Mouse (Mus musculus) spleen, postnatal 10 days (tissue): ENCODE results near the gene Zfp988.
"Not testable (repeated sequence)": the region's sequence is repeated elsewhere in the genome, so short reads cannot be mapped to it uniquely, and the experiment has no call there.

Experiments used
- DNase-seq, 2 experiments: peaks; one replicate each; pipeline ENCODE4 v3.0.0; 2021 to 2022; ENCODE audit warnings: low spot score in 2 of 2

Gene Zfp988

GRCm38 (mm10) chr4:147343042-147343908 is 37.8 kb downstream of the Zfp988 start:
- peak in 1 of 2 experiments; percentile 41 for DNase-seq

DNA sequence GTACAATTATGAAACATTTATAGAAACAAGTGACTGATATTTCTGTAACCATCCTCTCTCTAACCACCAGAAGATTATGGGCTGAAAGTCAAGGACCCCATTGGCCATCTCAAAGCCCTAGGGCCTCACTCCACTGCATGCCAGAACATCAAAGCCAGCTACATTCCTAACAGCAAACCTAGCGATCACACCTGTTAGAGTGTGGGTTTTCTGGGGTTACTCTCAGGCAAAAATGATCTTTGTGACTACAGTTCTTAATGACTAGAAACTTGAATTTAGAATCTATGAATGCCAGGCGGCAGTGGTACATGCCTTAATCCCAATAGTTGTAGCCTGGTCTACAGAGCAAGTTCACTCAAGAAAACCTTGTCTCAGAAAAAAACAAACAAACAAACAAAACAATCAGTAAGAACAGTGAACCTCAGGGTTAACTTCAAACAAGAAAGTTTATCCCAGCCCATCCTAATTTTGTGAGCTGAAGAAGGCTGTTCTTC is 39.6 kb downstream of the Zfp988 start:
- not testable (repeated sequence) for DNase-seq

DNA sequence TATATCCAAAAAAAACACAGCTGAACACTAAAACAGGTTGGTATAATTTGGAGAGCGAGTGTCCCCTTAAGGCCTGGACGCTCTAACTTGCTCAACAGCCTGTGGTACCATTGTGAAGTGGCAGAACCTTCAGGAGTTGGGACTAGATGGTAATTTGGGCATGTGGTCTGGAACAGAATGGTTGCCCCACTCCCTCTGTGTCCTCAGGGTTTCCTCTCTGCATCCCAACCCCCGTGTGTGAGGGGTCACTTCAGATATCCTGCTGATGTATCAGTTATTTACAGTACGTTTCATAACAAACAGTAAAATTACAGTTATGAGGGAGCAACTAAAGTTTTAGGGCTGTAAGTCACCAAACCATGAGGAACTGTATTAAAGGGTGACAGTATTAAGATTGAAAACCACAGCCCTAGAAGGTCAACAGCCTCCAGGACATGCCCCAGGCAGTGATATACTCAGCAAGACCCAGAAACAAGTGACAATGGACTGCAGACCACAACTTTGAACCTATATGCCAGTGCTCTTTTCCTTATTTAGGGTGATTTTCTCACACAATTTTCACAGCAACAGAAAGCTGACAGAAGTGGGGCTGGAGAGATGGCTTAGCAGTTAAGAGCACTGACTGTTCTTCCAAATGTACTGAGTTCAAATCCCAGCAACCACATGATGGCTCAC is 41.0 kb downstream of the Zfp988 start:
- not testable (repeated sequence) for DNase-seq

- not testable (repeated sequence) for DNase-seq
These were observed 41.8 kb downstream of the Zfp988 start for GRCm38 (mm10) chr4:147347300-147347699.

DNA sequence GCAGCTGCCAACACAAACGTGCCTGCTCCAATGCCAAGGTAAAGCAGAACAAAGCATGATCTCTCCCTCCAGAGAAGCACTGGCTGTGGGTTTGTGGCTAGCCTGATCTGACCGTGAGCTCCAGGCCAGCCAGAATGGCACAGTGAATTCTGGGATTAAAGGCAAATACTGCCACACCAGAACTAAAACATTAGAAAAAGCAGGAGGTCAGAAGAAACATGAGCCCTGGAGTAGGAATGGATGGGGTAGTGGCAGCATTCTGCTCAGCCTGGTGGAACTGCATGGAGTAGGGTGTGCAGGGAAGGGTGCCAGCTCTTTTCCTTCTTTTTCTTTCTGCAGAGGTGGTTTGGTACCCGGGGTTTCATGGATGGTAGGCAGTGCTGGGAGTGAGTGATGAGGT is 42.4 kb downstream of the Zfp988 start:
- DNase-seq: not testable (repeated sequence)

GRCm38 (mm10) chr4:147348401-147348800 is 42.9 kb downstream of the Zfp988 start:
- not testable (repeated sequence) for DNase-seq

GRCm38 (mm10) chr4:147348906-147349686 is 43.6 kb downstream of the Zfp988 start:
- peak in 1 of 2 experiments; percentile 44 for DNase-seq

GRCm38 (mm10) chr4:147349687-147350415 is 44.4 kb downstream of the Zfp988 start:
- peak in 1 of 2 experiments; percentile 22 for DNase-seq

DNA sequence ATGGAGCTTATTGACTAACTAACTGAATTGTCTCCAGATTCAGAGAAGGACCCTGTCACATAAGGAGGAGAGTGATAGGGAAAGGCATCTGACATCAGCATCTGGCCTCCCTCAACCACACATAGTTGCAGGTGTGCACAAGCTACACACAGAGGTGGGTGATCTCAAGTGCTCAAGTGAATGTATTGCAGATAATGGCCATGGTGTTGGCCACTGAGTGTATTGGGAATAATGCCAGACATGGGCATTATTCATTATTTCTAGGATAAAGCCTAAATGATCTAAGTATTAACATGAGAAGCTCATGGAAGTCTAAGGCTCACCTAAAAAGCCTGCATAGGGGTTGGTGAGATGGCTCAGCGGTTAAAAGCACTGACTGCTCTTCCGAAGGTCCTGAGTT is 45.1 kb downstream of the Zfp988 start:
- not testable (repeated sequence) for DNase-seq

GRCm38 (mm10) chr4:147351376-147351980 is 46.0 kb downstream of the Zfp988 start:
- not testable (repeated sequence) for DNase-seq

DNA sequence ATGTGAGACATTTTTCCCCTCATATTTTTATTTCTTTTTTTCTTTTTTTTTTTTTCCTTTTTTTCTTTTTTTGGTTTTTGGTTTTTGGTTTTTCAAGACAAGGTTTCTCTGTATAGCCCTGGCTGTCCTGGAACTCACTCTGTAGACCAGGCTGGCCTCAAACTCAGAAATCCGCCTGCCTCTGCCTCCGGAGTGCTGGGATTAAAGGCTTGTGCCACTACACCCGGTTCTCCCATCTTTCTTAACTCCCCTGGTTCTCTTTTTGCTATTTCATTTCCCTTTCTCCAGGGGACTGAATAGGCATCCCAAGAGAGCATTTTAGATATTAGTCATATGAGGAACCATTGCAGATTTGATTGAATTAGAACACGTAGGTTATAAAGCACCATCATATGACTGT is 48.2 kb downstream of the Zfp988 start:
- not testable (repeated sequence) for DNase-seq

- DNase-seq: not testable (repeated sequence)
These were observed 50.6 kb downstream of the Zfp988 start for GRCm38 (mm10) chr4:147356042-147356441.

DNA sequence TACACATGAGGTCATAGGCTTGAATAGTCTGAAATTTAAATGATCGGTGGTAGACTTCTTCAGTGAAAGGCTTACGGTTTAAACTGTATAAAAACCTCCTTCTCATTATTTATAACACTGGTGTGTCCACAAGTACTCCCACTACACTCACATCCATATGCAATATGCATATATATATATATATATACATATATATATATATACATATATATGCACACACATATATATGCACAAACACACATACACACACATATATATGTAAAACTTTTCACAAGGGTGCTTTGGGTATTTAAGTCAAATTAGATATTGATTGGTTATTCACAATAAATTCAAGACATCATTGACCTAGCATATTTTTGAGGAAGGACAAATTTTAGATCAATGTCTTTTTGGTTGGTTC is 51.7 kb downstream of the Zfp988 start:
- DNase-seq: not testable (repeated sequence)

- not testable (repeated sequence) for DNase-seq
These were observed 55.5 kb downstream of the Zfp988 start, which contains the start of gene Zfp978 for GRCm38 (mm10) chr4:147361003-147361402. TSS of gene Zfp978 (plus strand) at chr4:147361303.

DNA sequence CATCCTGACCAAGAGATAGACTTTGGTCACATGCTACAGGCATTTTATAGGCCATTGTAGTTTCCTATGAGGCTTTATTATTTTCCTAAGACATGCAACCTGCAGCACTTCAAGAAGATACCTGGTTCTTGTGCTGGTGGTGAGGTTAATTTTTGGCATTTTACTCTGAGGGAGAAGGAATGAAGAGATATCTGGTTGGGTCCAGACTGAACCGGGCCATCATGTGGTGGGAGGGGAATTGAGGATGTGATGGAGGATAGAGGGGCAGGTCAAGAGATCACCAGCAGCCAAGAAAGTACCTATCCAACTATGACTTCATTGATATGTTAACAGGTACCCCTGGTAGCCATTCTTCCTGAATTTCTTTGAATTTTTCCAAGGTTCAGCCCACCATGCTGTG is 56.4 kb downstream of the Zfp988 start:
- DNase-seq: not testable (repeated sequence)

DNA sequence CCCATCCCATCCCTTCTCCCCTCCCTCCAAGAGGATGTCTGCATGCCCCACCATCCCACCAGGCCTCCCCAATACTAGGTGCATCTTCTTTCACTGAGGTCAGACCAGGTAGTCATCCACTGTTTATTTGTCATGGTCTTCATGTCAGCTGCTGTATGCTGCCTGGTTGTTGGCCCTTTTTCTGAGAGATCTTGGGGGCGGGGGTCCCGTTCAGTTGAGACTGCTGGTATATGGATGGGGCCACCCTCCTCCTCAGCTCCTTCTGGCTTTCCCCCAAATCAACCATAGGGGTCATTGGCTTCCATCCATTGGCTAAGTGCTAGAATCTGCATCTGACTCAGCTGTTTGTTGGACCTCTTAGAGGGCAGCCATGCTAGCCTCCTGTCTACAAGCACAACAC is 64.1 kb downstream of the Zfp988 start:
- DNase-seq: not testable (repeated sequence)

- DNase-seq: not testable (repeated sequence)
These were observed 77.7 kb downstream of the Zfp988 start for GRCm38 (mm10) chr4:147383199-147383598.
